Mouse (Mus musculus): Measurements from ENCODE around the gene Fgfr2.

GRCm38 (mm10) chr7:130261684-130262527, 2861.2 kb downstream of the Fgfr2 start:
- no peak for TF ChIP-seq USF1 (IDR thresholded peaks at IDR 0.05; ENCODE audit: low read depth)
- no peak for TF ChIP-seq CTCF (IDR thresholded peaks at IDR 0.05; ENCODE audit: control insufficient read depth, insufficient read depth, insufficient read length)
- TF ChIP-seq CEBPB (IDR thresholded peaks at IDR 0.05; ENCODE audit: low read depth), result no peak
- no peak for TF ChIP-seq MYOG (IDR thresholded peaks at IDR 0.05; ENCODE audit: control insufficient read depth, extremely low read depth, insufficient read length)
- TF ChIP-seq MAX (IDR thresholded peaks at IDR 0.05), result no peak
- no peak for TF ChIP-seq MYOD1 (IDR thresholded peaks at IDR 0.05; ENCODE audit: control insufficient read depth, insufficient read length, low read depth)
- no peak for TF ChIP-seq FOSL1 (IDR thresholded peaks at IDR 0.05; ENCODE audit: insufficient read depth, low read length, poor library complexity, severe bottlenecking)
